Comparison of ENCODE assay signal across 19 mouse cellular contexts in genomic region chr7:105638776-105639175, GRCm38 (mm10). TPM values are rescaled to one million over a fixed set of nuclear protein-coding genes. Genes with fewer than 3 reads are reported as not detected.
DNase-seq lines count a peak whose midpoint lies in the region; ATAC-seq and TF ChIP-seq lines count a peak whose summit lies in the region.
"Had no signal": no experiment of that assay in that cellular context is flagged by ENCODE, and none has a peak within 500 bp of the region (broad histone marks: within the 10 kb centered on the region; RNA-seq: fewer than 3 reads in every experiment).

No protein-coding gene starts in this region.

- H3K9ac ChIP-seq in forebrain, embryonic 15.5 days (replicated peaks) = no peak overlapping the region
- no peak overlapping the region for H3K9ac ChIP-seq in forebrain, embryonic 16.5 days (replicated peaks; ENCODE audit: low read depth, low read length)
- H3K9ac ChIP-seq in hindbrain, embryonic 15.5 days = no peak overlapping the region
- no peak overlapping the region for H3K9ac ChIP-seq in hindbrain, embryonic 11.5 days (ENCODE audit: low read depth, low read length)
- no peak overlapping the region for H3K9ac ChIP-seq in stomach, embryonic 15.5 days
- H3K9ac ChIP-seq in stomach, postnatal 0 days (ENCODE audit: low read length) = no peak overlapping the region

- H3K9me3 ChIP-seq in forebrain, embryonic 15.5 days = no peaks in the 10 kb centered on the region
- no peaks in the 10 kb centered on the region for H3K9me3 ChIP-seq in forebrain, embryonic 16.5 days (ENCODE audit: control insufficient read depth, low read length)
- no peaks in the 10 kb centered on the region for H3K9me3 ChIP-seq in hindbrain, embryonic 15.5 days
- no peaks in the 10 kb centered on the region for H3K9me3 ChIP-seq in hindbrain, embryonic 11.5 days (ENCODE audit: control insufficient read depth, low read length)
- H3K9me3 ChIP-seq in stomach, embryonic 15.5 days = no peaks in the 10 kb centered on the region
- H3K9me3 ChIP-seq in stomach, postnatal 0 days (ENCODE audit: control insufficient read depth, low read length) = no peaks in the 10 kb centered on the region
- H3K9me3 ChIP-seq: embryonic facial prominence, embryonic 12.5 days; forebrain, embryonic 13.5 days; heart, embryonic 10.5 days had no signal

- H3K4me3 ChIP-seq in forebrain, embryonic 15.5 days = no peak overlapping the region
- H3K4me3 ChIP-seq in forebrain, embryonic 16.5 days (replicated peaks; ENCODE audit: low read length) = no peak overlapping the region
- H3K4me3 ChIP-seq in hindbrain, embryonic 15.5 days = no peak overlapping the region
- H3K4me3 ChIP-seq in hindbrain, embryonic 11.5 days (ENCODE audit: low read depth, low read length) = no peak overlapping the region
- H3K4me3 ChIP-seq in stomach, embryonic 15.5 days (replicated peaks) = no peak overlapping the region
- H3K4me3 ChIP-seq in stomach, postnatal 0 days (ENCODE audit: low read depth, low read length) = no peak overlapping the region

- H3K27me3 ChIP-seq in forebrain, embryonic 15.5 days = no peaks in the 10 kb centered on the region
- H3K27me3 ChIP-seq in forebrain, embryonic 16.5 days (replicated peaks; ENCODE audit: control insufficient read depth, insufficient read depth, low read length) = no peaks in the 10 kb centered on the region
- no peaks in the 10 kb centered on the region for H3K27me3 ChIP-seq in hindbrain, embryonic 15.5 days
- no peaks in the 10 kb centered on the region for H3K27me3 ChIP-seq in hindbrain, embryonic 11.5 days (ENCODE audit: control insufficient read depth, insufficient read depth, low read length)
- H3K27me3 ChIP-seq in stomach, embryonic 15.5 days (replicated peaks) = no peaks in the 10 kb centered on the region
- H3K27me3 ChIP-seq in stomach, postnatal 0 days (ENCODE audit: control insufficient read depth, insufficient read depth, low read length) = no peaks in the 10 kb centered on the region
- H3K27me3 ChIP-seq: embryonic facial prominence, embryonic 12.5 days; forebrain, embryonic 13.5 days had no signal

- H3K36me3 ChIP-seq in forebrain, embryonic 15.5 days = peaks cover 27% of the 10 kb centered on the region
- peaks cover 10% of the 10 kb centered on the region; the same call in 1 of the 2 replicates for H3K36me3 ChIP-seq in forebrain, embryonic 16.5 days (ENCODE audit: control insufficient read depth, insufficient read depth)
- peaks cover 22% of the 10 kb centered on the region for H3K36me3 ChIP-seq in hindbrain, embryonic 15.5 days
- no peaks in the 10 kb centered on the region for H3K36me3 ChIP-seq in hindbrain, embryonic 11.5 days (ENCODE audit: control insufficient read depth, insufficient read depth, low read length)
- H3K36me3 ChIP-seq in stomach, embryonic 15.5 days = peaks cover 22% of the 10 kb centered on the region; the same call in 1 of the 2 replicates
- peaks cover 3% of the 10 kb centered on the region; the same call in 1 of the 2 replicates for H3K36me3 ChIP-seq in stomach, postnatal 0 days (ENCODE audit: control insufficient read depth, insufficient read depth, low read length)

- no peak for TF ChIP-seq EP300 in stomach, postnatal 0 days (optimal IDR thresholded peaks at IDR 0.05)

- peaks cover 32% of the 10 kb centered on the region for H3K4me1 ChIP-seq in forebrain, embryonic 15.5 days
- H3K4me1 ChIP-seq in forebrain, embryonic 16.5 days (replicated peaks; ENCODE audit: control insufficient read depth, insufficient read depth, low read length) = peaks cover 32% of the 10 kb centered on the region
- peaks cover 41% of the 10 kb centered on the region for H3K4me1 ChIP-seq in hindbrain, embryonic 15.5 days (replicated peaks)
- H3K4me1 ChIP-seq in hindbrain, embryonic 11.5 days (replicated peaks; ENCODE audit: control insufficient read depth, insufficient read depth, low read length) = peaks cover 5% of the 10 kb centered on the region; the same call in 1 of the 2 replicates
- peaks cover 27% of the 10 kb centered on the region for H3K4me1 ChIP-seq in stomach, embryonic 15.5 days
- peaks cover 15% of the 10 kb centered on the region; the same call in 1 of the 2 replicates for H3K4me1 ChIP-seq in stomach, postnatal 0 days (replicated peaks; ENCODE audit: control insufficient read depth, insufficient read depth)

- no peak for ATAC-seq in forebrain, embryonic 15.5 days (replicated peaks)
- ATAC-seq in forebrain, embryonic 16.5 days = no peak
- no peak for ATAC-seq in hindbrain, embryonic 15.5 days (ENCODE audit: low FRiP score, low read depth)
- ATAC-seq in hindbrain, embryonic 11.5 days (ENCODE audit: low FRiP score) = no peak
- ATAC-seq in stomach, embryonic 15.5 days (ENCODE audit: insufficient read depth, low FRiP score, low read depth) = no peak
- no peak for ATAC-seq in stomach, postnatal 0 days (ENCODE audit: low FRiP score, low TSS enrichment)
- ATAC-seq: forebrain, embryonic 13.5 days; midbrain, embryonic 16.5 days had no signal

- H3K27ac ChIP-seq in forebrain, embryonic 15.5 days (replicated peaks) = no peak overlapping the region
- H3K27ac ChIP-seq in forebrain, embryonic 16.5 days (ENCODE audit: low read length) = no peak overlapping the region
- H3K27ac ChIP-seq in hindbrain, embryonic 15.5 days (replicated peaks) = no peak overlapping the region
- H3K27ac ChIP-seq in hindbrain, embryonic 11.5 days (ENCODE audit: low read depth, low read length) = no peak overlapping the region
- H3K27ac ChIP-seq in stomach, embryonic 15.5 days = no peak overlapping the region
- no peak overlapping the region for H3K27ac ChIP-seq in stomach, postnatal 0 days (replicated peaks)
- H3K27ac ChIP-seq: embryonic facial prominence, embryonic 12.5 days; forebrain, embryonic 13.5 days; liver, embryonic 14.5 days; macrophage had no signal

- no peak for DNase-seq in hindbrain, embryonic 11.5 days (ENCODE audit: low spot score)
- DNase-seq in stomach, postnatal 0 days (ENCODE audit: low spot score) = no peak
- no peak for DNase-seq in gastrocnemius, adult 8-10 months (ENCODE audit: low spot score in 2 of 2)
- no peak for DNase-seq in adrenal gland, adult 2 months
- DNase-seq: B cell, adult 2 months; cerebellum, postnatal 25 days; gastrocnemius, adult 2 months; kidney, adult 9 months; right cerebral cortex, adult 18-20 months had no signal

- H3K4me2 ChIP-seq in forebrain, embryonic 15.5 days (replicated peaks) = 0 out of 2 replicates have a peak overlapping the region, but pooled peaks have one; percentile 5
- no peak overlapping the region for H3K4me2 ChIP-seq in forebrain, embryonic 16.5 days (ENCODE audit: low read length)
- H3K4me2 ChIP-seq in hindbrain, embryonic 15.5 days = peak overlapping the region; percentile 90
- H3K4me2 ChIP-seq in hindbrain, embryonic 11.5 days (replicated peaks; ENCODE audit: low read depth, low read length) = no peak overlapping the region
- H3K4me2 ChIP-seq in stomach, embryonic 15.5 days = peak overlapping the region; percentile 25; the same call in 1 of the 2 replicates
- H3K4me2 ChIP-seq in stomach, postnatal 0 days (replicated peaks; ENCODE audit: low read depth) = no peak overlapping the region

- no peak for TF ChIP-seq CTCF in stomach, postnatal 0 days (IDR thresholded peaks at IDR 0.05; ENCODE audit: low read depth)

- WGBS in forebrain, embryonic 15.5 days = 91% methylated on average over 6 of the region's 6 CpGs
- WGBS in forebrain, embryonic 16.5 days = 94% methylated on average over 6 of the region's 6 CpGs
- WGBS in hindbrain, embryonic 15.5 days = 95% methylated on average over 6 of the region's 6 CpGs
- WGBS in hindbrain, embryonic 11.5 days = 96% methylated on average over 6 of the region's 6 CpGs
- 92% methylated on average over 6 of the region's 6 CpGs for WGBS in stomach, embryonic 15.5 days
- 89% methylated on average over 6 of the region's 6 CpGs for WGBS in stomach, postnatal 0 days

RNA-seq across cellular contexts. Expression of gene Timm10b, which starts 1.1 kb away (rescaled TPM):
- polyA plus RNA-seq in forebrain, embryonic 15.5 days (2015; fragmentation: Nextera tagmentation; extraction: Ambion mirVana) = 135 and 139 TPM in 2 replicates
- 124 and 125 TPM in 2 replicates for polyA plus RNA-seq in forebrain, embryonic 16.5 days (2015; fragmentation: Nextera tagmentation; extraction: Ambion mirVana)
- polyA plus RNA-seq in hindbrain, embryonic 15.5 days (2015; fragmentation: Nextera tagmentation; extraction: Ambion mirVana) = 145 and 150 TPM in 2 replicates
- polyA plus RNA-seq in hindbrain, embryonic 11.5 days (2014; fragmentation: Nextera tagmentation; extraction: Ambion mirVana) = 146 and 148 TPM in 2 replicates
- 189 and 199 TPM in 2 replicates for polyA plus RNA-seq in stomach, embryonic 15.5 days (2015; fragmentation: Nextera tagmentation; extraction: Ambion mirVana)
- polyA plus RNA-seq in stomach, postnatal 0 days (2015; fragmentation: Nextera tagmentation; extraction: Ambion mirVana) = 184 and 204 TPM in 2 replicates
- 10 to 100 TPM; 57.2 to 68.1 (median 62.0) TPM for total RNA-seq in gastrocnemius, adult 8-10 months (2022)
- 100 to 1,000 TPM; 110 to 128 TPM for total RNA-seq in adrenal gland, adult 2 months (2021)
- polyA plus RNA-seq in adrenal gland, adult 2 months (2012; rRNA removed) = 120 and 145 TPM in 2 replicates

RNA-seq across cellular contexts. Expression of gene Arfip2, which starts 1.4 kb away (rescaled TPM):
- polyA plus RNA-seq in forebrain, embryonic 15.5 days (2015; fragmentation: Nextera tagmentation; extraction: Ambion mirVana) = 80.6 and 85.6 TPM in 2 replicates
- polyA plus RNA-seq in forebrain, embryonic 16.5 days (2015; fragmentation: Nextera tagmentation; extraction: Ambion mirVana) = 84.4 and 86.7 TPM in 2 replicates
- polyA plus RNA-seq in hindbrain, embryonic 15.5 days (2015; fragmentation: Nextera tagmentation; extraction: Ambion mirVana) = 81.8 and 92.0 TPM in 2 replicates
- 69.7 and 73.2 TPM in 2 replicates for polyA plus RNA-seq in hindbrain, embryonic 11.5 days (2014; fragmentation: Nextera tagmentation; extraction: Ambion mirVana)
- 69.0 and 81.8 TPM in 2 replicates for polyA plus RNA-seq in stomach, embryonic 15.5 days (2015; fragmentation: Nextera tagmentation; extraction: Ambion mirVana)
- 53.0 and 53.2 TPM in 2 replicates for polyA plus RNA-seq in stomach, postnatal 0 days (2015; fragmentation: Nextera tagmentation; extraction: Ambion mirVana)
- total RNA-seq in gastrocnemius, adult 8-10 months (2022) = 1 to 10 TPM; 3.3 to 7.9 (median 6.2) TPM
- total RNA-seq in adrenal gland, adult 2 months (2021) = 10 to 100 TPM; 55.5 to 65.4 TPM
- polyA plus RNA-seq in adrenal gland, adult 2 months (2012; rRNA removed) = 68.3 and 76.9 TPM in 2 replicates

RNA-seq across cellular contexts. Expression of gene Gm45799, which starts 1.6 kb away (rescaled TPM):
- polyA plus RNA-seq in forebrain, embryonic 15.5 days (2015; fragmentation: Nextera tagmentation; extraction: Ambion mirVana) = 6.9 and 14.7 TPM in 2 replicates
- 4.6 and 9.1 TPM in 2 replicates for polyA plus RNA-seq in forebrain, embryonic 16.5 days (2015; fragmentation: Nextera tagmentation; extraction: Ambion mirVana)
- polyA plus RNA-seq in hindbrain, embryonic 15.5 days (2015; fragmentation: Nextera tagmentation; extraction: Ambion mirVana) = 18.2 and 18.7 TPM in 2 replicates
- polyA plus RNA-seq in hindbrain, embryonic 11.5 days (2014; fragmentation: Nextera tagmentation; extraction: Ambion mirVana) = 10.2 and 10.8 TPM in 2 replicates
- polyA plus RNA-seq in stomach, embryonic 15.5 days (2015; fragmentation: Nextera tagmentation; extraction: Ambion mirVana) = 24.2 and 37.0 TPM in 2 replicates
- 42.7 and 45.1 TPM in 2 replicates for polyA plus RNA-seq in stomach, postnatal 0 days (2015; fragmentation: Nextera tagmentation; extraction: Ambion mirVana)
- 1 to 10 TPM in 2 of 4 experiments, under 1 TPM in 2; 0.48 to 5.2 (median 2.2) TPM for total RNA-seq in gastrocnemius, adult 8-10 months (2022)
- 1 to 10 TPM; 7.4 to 8.9 TPM for total RNA-seq in adrenal gland, adult 2 months (2021)
- 562 and 695 TPM in 2 replicates for polyA plus RNA-seq in adrenal gland, adult 2 months (2012; rRNA removed)

RNA-seq across cellular contexts. Expression of gene Trim3, which starts 5.4 kb away (rescaled TPM):
- polyA plus RNA-seq in forebrain, embryonic 15.5 days (2015; fragmentation: Nextera tagmentation; extraction: Ambion mirVana) = 69.4 and 72.3 TPM in 2 replicates
- polyA plus RNA-seq in forebrain, embryonic 16.5 days (2015; fragmentation: Nextera tagmentation; extraction: Ambion mirVana) = 77.5 and 95.0 TPM in 2 replicates
- polyA plus RNA-seq in hindbrain, embryonic 15.5 days (2015; fragmentation: Nextera tagmentation; extraction: Ambion mirVana) = 106 and 112 TPM in 2 replicates
- 31.2 and 34.3 TPM in 2 replicates for polyA plus RNA-seq in hindbrain, embryonic 11.5 days (2014; fragmentation: Nextera tagmentation; extraction: Ambion mirVana)
- 27.8 and 29.8 TPM in 2 replicates for polyA plus RNA-seq in stomach, embryonic 15.5 days (2015; fragmentation: Nextera tagmentation; extraction: Ambion mirVana)
- 14.5 TPM in 2 replicates for polyA plus RNA-seq in stomach, postnatal 0 days (2015; fragmentation: Nextera tagmentation; extraction: Ambion mirVana)
- 10 to 100 TPM; 10.0 to 14.9 (median 12.3) TPM for total RNA-seq in gastrocnemius, adult 8-10 months (2022)
- total RNA-seq in adrenal gland, adult 2 months (2021) = 10 to 100 TPM; 24.2 to 33.8 TPM
- polyA plus RNA-seq in adrenal gland, adult 2 months (2012; rRNA removed) = 34.6 and 36.2 TPM in 2 replicates

RNA-seq across cellular contexts. Expression of gene Dnhd1, which starts 11.9 kb away (rescaled TPM):
- 0.42 and 0.86 TPM in 2 replicates for polyA plus RNA-seq in forebrain, embryonic 15.5 days (2015; fragmentation: Nextera tagmentation; extraction: Ambion mirVana)
- polyA plus RNA-seq in forebrain, embryonic 16.5 days (2015; fragmentation: Nextera tagmentation; extraction: Ambion mirVana) = 1.0 and 1.3 TPM in 2 replicates
- 1.1 and 1.3 TPM in 2 replicates for polyA plus RNA-seq in hindbrain, embryonic 15.5 days (2015; fragmentation: Nextera tagmentation; extraction: Ambion mirVana)
- 0.85 and 1.2 TPM in 2 replicates for polyA plus RNA-seq in hindbrain, embryonic 11.5 days (2014; fragmentation: Nextera tagmentation; extraction: Ambion mirVana)
- polyA plus RNA-seq in stomach, embryonic 15.5 days (2015; fragmentation: Nextera tagmentation; extraction: Ambion mirVana) = 0.71 and 0.95 TPM in 2 replicates
- polyA plus RNA-seq in stomach, postnatal 0 days (2015; fragmentation: Nextera tagmentation; extraction: Ambion mirVana) = 0.07 and 0.19 TPM in 2 replicates
- total RNA-seq in gastrocnemius, adult 8-10 months (2022) = under 1 TPM; 0.09 to 0.19 (median 0.11) TPM
- total RNA-seq in adrenal gland, adult 2 months (2021) = 1 to 10 TPM; 2.3 to 2.7 TPM
- 1.3 and 1.5 TPM in 2 replicates for polyA plus RNA-seq in adrenal gland, adult 2 months (2012; rRNA removed)

Comparison
In these comparisons a context has a peak if more than half of its experiments do, and no peak if none do; other contexts are left out.
1. H3K4me2 ChIP-seq: peak in forebrain, embryonic 15.5 days (single experiment), hindbrain, embryonic 15.5 days (single experiment) and stomach, embryonic 15.5 days (single experiment); none in forebrain, embryonic 16.5 days (single experiment), hindbrain, embryonic 11.5 days (single experiment) and stomach, postnatal 0 days (single experiment).
2. RNA of gene Gm45799, which starts 1.6 kb away (polyA plus RNA-seq): 562 to 695 TPM in adrenal gland, adult 2 months; 42.7 to 45.1 TPM in stomach, postnatal 0 days, 24.2 to 37.0 TPM in stomach, embryonic 15.5 days, 18.2 to 18.7 TPM in hindbrain, embryonic 15.5 days, 6.9 to 14.7 TPM in forebrain, embryonic 15.5 days, 10.2 to 10.8 TPM in hindbrain, embryonic 11.5 days and 4.6 to 9.1 TPM in forebrain, embryonic 16.5 days; every median in the first group is over 10 times any median in the second.